Mouse (Mus musculus): ENCODE measurements around the gene Anapc4. TPM values are rescaled to one million over a fixed set of nuclear protein-coding genes. Genes with fewer than 3 reads are reported as not detected.

Anapc4 gene
- polyA plus RNA-seq (2011; ENCODE audit: insufficient read depth, insufficient read length, low read depth, missing spikeins), result 67.2 and 72.1 TPM in 2 replicates

GRCm38 (mm10) chr5:52833761-52834274 lies at the start of gene Anapc4:
TSS of gene Anapc4 (plus strand) at chr5:52834012.
- no peaks in the 10 kb centered on the region for H3K9me3 ChIP-seq (replicated peaks; ENCODE audit: control insufficient read depth, insufficient read depth, low read length, poor library complexity, severe bottlenecking)
- peak within 1 kb of the TSS; percentile 76 for H3K9ac ChIP-seq (ENCODE audit: low read depth, poor library complexity, severe bottlenecking)
- H3K4me1 ChIP-seq (ENCODE audit: control insufficient read depth, insufficient read depth, low read length), result no peaks in the 10 kb centered on the region
- H3K36me3 ChIP-seq (ENCODE audit: control insufficient read depth, insufficient read depth, low read length, poor library complexity, severe bottlenecking), result peaks cover 2% of the 10 kb centered on the region; the same call in 1 of the 2 replicates
- no peaks in the 10 kb centered on the region for H3K27me3 ChIP-seq (ENCODE audit: control insufficient read depth, insufficient read depth, low read length, poor library complexity, severe bottlenecking)
- peak within 1 kb of the TSS; percentile 48 for H3K27ac ChIP-seq (ENCODE audit: insufficient read depth, low read length)
- TF ChIP-seq EP300 (IDR thresholded peaks at IDR 0.05; ENCODE audit: insufficient read depth, low read depth, low read length) (no peak), POLR2A (IDR thresholded peaks at IDR 0.05; ENCODE audit: insufficient read depth, low read length) (peak; percentile 72), CTCF (IDR thresholded peaks at IDR 0.05; ENCODE audit: low read depth, low read length) (no peak)
- H3K4me3 ChIP-seq (ENCODE audit: low read depth, low read length), result peak within 1 kb of the TSS; percentile 84

- TF ChIP-seq EP300 (IDR thresholded peaks at IDR 0.05; ENCODE audit: insufficient read depth, low read depth, low read length) (no peak), CTCF (IDR thresholded peaks at IDR 0.05; ENCODE audit: low read depth, low read length) (no peak), POLR2A (IDR thresholded peaks at IDR 0.05; ENCODE audit: insufficient read depth, low read length) (no peak)
Observed at GRCm38 (mm10) chr5:52786556-52787322, 47.1 kb upstream of the Anapc4 start.

GRCm38 (mm10) chr5:52793230-52793629 lies 40.6 kb upstream of the Anapc4 start:
- Histone ChIP-seq H3K27ac (ENCODE audit: insufficient read depth, low read length) (no peak overlapping the region), H3K4me1 (ENCODE audit: control insufficient read depth, insufficient read depth, low read length) (no peaks in the 10 kb centered on the region), H3K9me3 (replicated peaks; ENCODE audit: control insufficient read depth, insufficient read depth, low read length, poor library complexity, severe bottlenecking) (no peaks in the 10 kb centered on the region), H3K36me3 (ENCODE audit: control insufficient read depth, insufficient read depth, low read length, poor library complexity, severe bottlenecking) (peaks cover 8% of the 10 kb centered on the region), H3K27me3 (ENCODE audit: control insufficient read depth, insufficient read depth, low read length, poor library complexity, severe bottlenecking) (no peaks in the 10 kb centered on the region), H3K9ac (ENCODE audit: low read depth, poor library complexity, severe bottlenecking) (no peak overlapping the region), H3K4me3 (ENCODE audit: low read depth, low read length) (no peak overlapping the region)
- TF ChIP-seq POLR2A (IDR thresholded peaks at IDR 0.05; ENCODE audit: insufficient read depth, low read length) (no peak), EP300 (IDR thresholded peaks at IDR 0.05; ENCODE audit: insufficient read depth, low read depth, low read length) (no peak), CTCF (IDR thresholded peaks at IDR 0.05; ENCODE audit: low read depth, low read length) (no peak)

More at GRCm38 (mm10) chr5:52786556-52787322, 47.1 kb upstream of the Anapc4 start:
- no peaks in the 10 kb centered on the region for H3K4me1 ChIP-seq (ENCODE audit: control insufficient read depth, insufficient read depth, low read length)
- no peak overlapping the region for H3K4me3 ChIP-seq (ENCODE audit: low read depth, low read length)
- no peak overlapping the region for H3K9ac ChIP-seq (ENCODE audit: low read depth, poor library complexity, severe bottlenecking)
- no peaks in the 10 kb centered on the region for H3K27me3 ChIP-seq (ENCODE audit: control insufficient read depth, insufficient read depth, low read length, poor library complexity, severe bottlenecking)
- H3K36me3 ChIP-seq (ENCODE audit: control insufficient read depth, insufficient read depth, low read length, poor library complexity, severe bottlenecking), result peaks cover 3% of the 10 kb centered on the region; the same call in 1 of the 2 replicates
- no peaks in the 10 kb centered on the region for H3K9me3 ChIP-seq (replicated peaks; ENCODE audit: control insufficient read depth, insufficient read depth, low read length, poor library complexity, severe bottlenecking)
- H3K27ac ChIP-seq (ENCODE audit: insufficient read depth, low read length), result no peak overlapping the region

GRCm38 (mm10) chr5:52794109-52794508 lies 39.7 kb upstream of the Anapc4 start:
- H3K4me3 ChIP-seq (ENCODE audit: low read depth, low read length), result no peak overlapping the region
- no peaks in the 10 kb centered on the region for H3K4me1 ChIP-seq (ENCODE audit: control insufficient read depth, insufficient read depth, low read length)
- H3K9me3 ChIP-seq (replicated peaks; ENCODE audit: control insufficient read depth, insufficient read depth, low read length, poor library complexity, severe bottlenecking), result no peaks in the 10 kb centered on the region
- H3K27ac ChIP-seq (ENCODE audit: insufficient read depth, low read length), result no peak overlapping the region
- H3K9ac ChIP-seq (ENCODE audit: low read depth, poor library complexity, severe bottlenecking), result no peak overlapping the region
- H3K27me3 ChIP-seq (ENCODE audit: control insufficient read depth, insufficient read depth, low read length, poor library complexity, severe bottlenecking), result no peaks in the 10 kb centered on the region
- TF ChIP-seq EP300 (IDR thresholded peaks at IDR 0.05; ENCODE audit: insufficient read depth, low read depth, low read length) (no peak), CTCF (IDR thresholded peaks at IDR 0.05; ENCODE audit: low read depth, low read length) (no peak), POLR2A (IDR thresholded peaks at IDR 0.05; ENCODE audit: insufficient read depth, low read length) (no peak)
- peaks cover 8% of the 10 kb centered on the region for H3K36me3 ChIP-seq (ENCODE audit: control insufficient read depth, insufficient read depth, low read length, poor library complexity, severe bottlenecking)

GRCm38 (mm10) chr5:52799274-52799985 lies 34.4 kb upstream of the Anapc4 start:
- TF ChIP-seq CTCF (IDR thresholded peaks at IDR 0.05; ENCODE audit: low read depth, low read length), result no peak
- no peak for TF ChIP-seq POLR2A (IDR thresholded peaks at IDR 0.05; ENCODE audit: insufficient read depth, low read length)
- no peak for TF ChIP-seq EP300 (IDR thresholded peaks at IDR 0.05; ENCODE audit: insufficient read depth, low read depth, low read length)
- Histone ChIP-seq H3K9ac (ENCODE audit: low read depth, poor library complexity, severe bottlenecking) (no peak overlapping the region), H3K27me3 (ENCODE audit: control insufficient read depth, insufficient read depth, low read length, poor library complexity, severe bottlenecking) (no peaks in the 10 kb centered on the region), H3K27ac (ENCODE audit: insufficient read depth, low read length) (no peak overlapping the region), H3K9me3 (replicated peaks; ENCODE audit: control insufficient read depth, insufficient read depth, low read length, poor library complexity, severe bottlenecking) (no peaks in the 10 kb centered on the region), H3K36me3 (ENCODE audit: control insufficient read depth, insufficient read depth, low read length, poor library complexity, severe bottlenecking) (peaks cover 10% of the 10 kb centered on the region), H3K4me1 (ENCODE audit: control insufficient read depth, insufficient read depth, low read length) (no peaks in the 10 kb centered on the region), H3K4me3 (ENCODE audit: low read depth, low read length) (no peak overlapping the region)

Measured in ES-Bruce4 (cell line).